Mouse (Mus musculus) forebrain, embryonic 11.5 days (tissue): ENCODE measurements around the gene Cradd. TPM values are rescaled to one million over a fixed set of nuclear protein-coding genes. Genes with fewer than 3 reads are reported as not detected.
A peak's percentile ranks its signal among the peaks of the same experiment; 100 is the strongest.

Source experiments
- ATAC-seq: fragments of 200-750 bp; cut with Nextera tagmentation; replicated peaks from 2 replicates; pipeline ENCODE4 v1.8.0; 2017; ENCODE audit warnings: moderate TSS enrichment; ENCODE audit not compliant: low FRiP score
- DNase-seq: peaks from one replicate; pipeline ENCODE4 v3.0.0-alpha.2; 2017; ENCODE audit warnings: low spot score
- H3K27ac ChIP-seq: fragments of 300-500 bp; sonication (generic); 2 replicates; pipeline ENCODE4 v1.5.1; 2014; ENCODE audit warnings: low read depth, low read length
- H3K27me3 ChIP-seq: fragments of 300-500 bp; sonication (generic); 2 replicates; pipeline ENCODE4 v1.6.1; 2014; ENCODE audit warnings: mild to moderate bottlenecking, low read length, mixed read lengths; ENCODE audit not compliant: control insufficient read depth, insufficient read depth
- H3K36me3 ChIP-seq: fragments of 300-500 bp; sonication (generic); 2 replicates; pipeline ENCODE4 v1.6.1; 2014; ENCODE audit warnings: mild to moderate bottlenecking, low read length, moderate library complexity, mixed read lengths; ENCODE audit not compliant: control insufficient read depth, insufficient read depth
- H3K4me1 ChIP-seq: fragments of 300-500 bp; sonication (generic); replicated peaks from 2 replicates; pipeline ENCODE4 v1.6.1; 2014; ENCODE audit warnings: low read length, mixed read lengths; ENCODE audit not compliant: control insufficient read depth, insufficient read depth
- H3K4me2 ChIP-seq: fragments of 300-500 bp; sonication (generic); 2 replicates; pipeline ENCODE4 v1.6.1; 2014; ENCODE audit warnings: low read depth, mild to moderate bottlenecking, low read length, moderate library complexity, mixed read lengths; ENCODE audit not compliant: severe bottlenecking
- H3K4me3 ChIP-seq: fragments of 300-500 bp; sonication (generic); 2 replicates; pipeline ENCODE4 v1.5.1; 2014; ENCODE audit warnings: low read depth, low read length
- H3K9ac ChIP-seq: fragments of 300-500 bp; sonication (generic); 2 replicates; pipeline ENCODE4 v1.6.1; 2014; ENCODE audit warnings: low read length
- H3K9me3 ChIP-seq: fragments of 300-500 bp; sonication (generic); 2 replicates; pipeline ENCODE4 v1.6.1; 2016; ENCODE audit warnings: low read length, mixed read lengths; ENCODE audit not compliant: control insufficient read depth
- WGBS: fragments of 180-500 bp; shearing (Covaris S2); extraction: QIAGEN DNeasy Blood & Tissue Kit; methylation state at CpG from one replicate; pipeline ENCODE4 v1.1.7; 2014; 5-methylcytosine and 5-hydroxymethylcytosine counted together
- polyA plus RNA-seq: library from polyadenylated mRNA; unstranded; fragments of >200 nt; fragmentation: Nextera tagmentation; extraction: Ambion mirVana; gene quantifications from 2 replicates; pipeline ENCODE4 v1.2.1, GENCODE M21; 2014

Cradd gene
- polyA plus RNA-seq, 1 experiment from 2014 or later: 16.6 TPM

DNA sequence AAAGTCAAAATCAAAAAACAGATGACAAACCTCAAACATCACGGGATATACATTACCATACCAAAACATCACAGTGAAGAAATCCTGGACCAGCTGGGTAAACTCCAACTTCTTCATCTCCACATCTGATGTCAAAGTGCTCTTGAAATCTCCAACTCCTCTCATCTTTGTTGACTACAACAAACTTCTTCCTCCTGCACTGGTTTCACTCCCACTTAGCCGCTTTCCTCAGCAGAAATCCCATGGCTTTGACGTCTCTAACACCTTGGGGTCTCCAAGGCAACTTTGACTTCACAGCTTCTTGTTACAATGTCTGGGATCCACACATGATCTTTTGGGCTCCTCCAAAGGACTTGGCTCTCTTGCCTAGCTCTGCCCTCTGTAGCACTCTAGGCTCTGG, 175.3 kb downstream of the Cradd start:
- no peaks in the 10 kb centered on the region for H3K27me3 ChIP-seq
- no peak overlapping the region for H3K4me3 ChIP-seq
- no peak overlapping the region for H3K27ac ChIP-seq
- no peaks in the 10 kb centered on the region for H3K36me3 ChIP-seq
- no peak for DNase-seq
- peaks cover 7% of the 10 kb centered on the region; the same call in 1 of the 2 replicates for H3K4me1 ChIP-seq
- 87% methylated on average over 3 of the region's 3 CpGs for WGBS
- no peaks in the 10 kb centered on the region for H3K9me3 ChIP-seq
- H3K9ac ChIP-seq: no peak overlapping the region
- ATAC-seq: no peak
- H3K4me2 ChIP-seq: no peak overlapping the region

DNA sequence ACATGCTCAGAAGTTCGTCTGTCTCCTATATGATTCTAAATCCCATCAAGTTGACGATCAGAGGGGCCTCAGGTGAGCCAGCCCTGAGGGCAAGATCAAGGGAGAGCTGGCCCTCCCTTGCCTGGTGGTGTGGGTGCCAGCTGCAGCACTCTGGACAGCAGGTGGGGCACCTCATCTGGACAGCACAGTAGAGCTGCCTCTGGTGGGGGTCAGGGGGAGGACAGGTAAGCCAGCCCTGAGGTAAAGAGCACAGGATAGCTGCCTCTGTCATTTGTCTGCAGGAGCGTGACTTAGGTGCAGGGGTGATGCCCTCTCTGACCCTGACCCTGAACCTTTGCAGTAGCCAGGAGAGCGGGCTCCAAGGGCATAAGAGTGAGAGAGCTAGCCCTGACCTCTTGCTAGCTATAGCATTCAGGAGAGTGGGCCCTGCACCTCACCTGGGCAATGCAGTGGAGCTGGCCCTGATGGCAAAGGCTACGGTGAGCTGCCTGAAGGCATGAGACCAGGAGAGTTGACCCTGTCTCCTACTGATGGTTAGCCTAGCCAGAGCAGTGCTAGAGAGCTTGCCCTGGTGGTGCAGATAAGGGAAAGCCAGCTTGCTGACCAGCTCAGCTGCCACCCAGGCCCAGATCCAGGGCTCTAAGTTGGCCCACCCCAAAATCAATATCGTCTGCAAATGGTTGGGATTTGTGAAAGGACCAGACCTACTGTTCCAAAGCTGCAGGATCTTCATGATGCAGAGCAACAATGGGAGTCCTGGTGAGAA, 176.6 kb downstream of the Cradd start:
- WGBS: 85% methylated on average over 6 of the region's 6 CpGs
- Histone ChIP-seq H3K4me3 (no peak overlapping the region), H3K9ac (no peak overlapping the region), H3K9me3 (no peaks in the 10 kb centered on the region), H3K4me2 (no peak overlapping the region), H3K27ac (no peak overlapping the region), H3K27me3 (no peaks in the 10 kb centered on the region), H3K4me1 (peaks cover 12% of the 10 kb centered on the region; the same call in 1 of the 2 replicates), H3K36me3 (no peaks in the 10 kb centered on the region)
- ATAC-seq (0 out of 2 replicates have a peak, but pooled peaks have one; percentile 24), DNase-seq (no peak)

DNA sequence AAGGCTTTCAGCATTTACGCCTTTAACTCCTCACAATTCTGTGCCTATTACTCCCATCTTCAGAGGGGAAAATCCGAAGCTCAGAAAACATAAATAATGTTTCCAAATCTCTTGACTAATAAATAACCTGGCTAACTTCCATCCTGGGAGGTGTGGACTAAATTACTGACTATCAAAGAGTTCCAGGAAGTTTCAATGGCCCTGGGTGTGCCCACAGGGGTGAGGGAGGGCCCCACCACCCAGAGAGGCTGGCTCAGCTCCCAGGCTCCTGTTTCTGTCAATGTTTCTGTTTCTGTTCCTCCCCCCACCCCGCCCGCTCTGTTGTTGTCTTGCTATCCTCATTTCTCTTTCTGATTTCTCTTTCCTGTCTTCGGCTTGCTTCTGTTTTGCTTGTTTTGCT, 177.4 kb downstream of the Cradd start:
- Histone ChIP-seq H3K4me1 (peaks cover 12% of the 10 kb centered on the region; the same call in 1 of the 2 replicates), H3K4me3 (no peak overlapping the region), H3K9ac (no peak overlapping the region), H3K4me2 (no peak overlapping the region), H3K9me3 (no peaks in the 10 kb centered on the region), H3K27me3 (no peaks in the 10 kb centered on the region), H3K36me3 (no peaks in the 10 kb centered on the region), H3K27ac (no peak overlapping the region)
- DNase-seq (no peak), ATAC-seq (no peak)
- WGBS: 83% methylated on average over 5 of the region's 5 CpGs

DNA sequence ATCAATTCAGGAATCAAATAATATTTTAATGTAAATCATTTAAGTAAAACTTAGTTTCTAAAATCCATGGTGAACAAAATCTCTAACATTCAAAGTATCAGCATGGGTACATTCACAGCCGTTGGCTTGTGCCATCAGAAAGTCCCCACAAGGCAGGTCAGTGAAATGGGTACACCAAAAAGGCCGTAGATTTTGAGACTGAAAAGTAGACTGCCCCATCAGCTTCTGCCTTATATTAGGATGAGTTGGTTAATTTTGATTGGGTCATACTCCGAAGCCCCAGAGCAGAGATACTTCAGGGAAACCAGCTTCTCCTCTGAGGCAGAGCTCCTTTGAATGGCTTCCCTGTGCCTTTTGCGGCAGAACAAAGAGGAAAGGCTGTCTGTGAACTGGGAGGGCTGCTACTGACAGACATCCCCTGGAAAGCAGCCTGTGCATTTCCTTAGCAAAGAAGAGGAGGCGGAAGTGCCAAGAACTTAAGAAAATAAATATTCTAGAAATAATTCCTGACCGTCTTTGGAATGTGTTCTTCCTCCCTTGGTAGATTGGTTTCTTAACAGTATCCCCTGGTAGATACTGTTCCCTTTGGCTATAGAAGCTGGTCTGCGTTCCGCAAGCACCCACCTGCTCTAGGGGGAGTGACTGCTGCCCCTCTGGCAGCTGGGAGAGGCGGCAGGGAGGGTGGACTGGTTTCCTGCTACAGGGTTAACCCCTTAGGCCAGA, 178.6 kb downstream of the Cradd start:
- no peak overlapping the region for H3K4me3 ChIP-seq
- ATAC-seq: peak; percentile 57
- H3K27me3 ChIP-seq: no peaks in the 10 kb centered on the region
- peaks cover 12% of the 10 kb centered on the region; the same call in 1 of the 2 replicates for H3K4me1 ChIP-seq
- no peak overlapping the region for H3K27ac ChIP-seq
- H3K4me2 ChIP-seq: no peak overlapping the region
- H3K9me3 ChIP-seq: no peaks in the 10 kb centered on the region
- DNase-seq: peak; percentile 53
- no peaks in the 10 kb centered on the region for H3K36me3 ChIP-seq
- WGBS: 34% methylated on average over 9 of the region's 9 CpGs
- H3K9ac ChIP-seq: no peak overlapping the region

DNA sequence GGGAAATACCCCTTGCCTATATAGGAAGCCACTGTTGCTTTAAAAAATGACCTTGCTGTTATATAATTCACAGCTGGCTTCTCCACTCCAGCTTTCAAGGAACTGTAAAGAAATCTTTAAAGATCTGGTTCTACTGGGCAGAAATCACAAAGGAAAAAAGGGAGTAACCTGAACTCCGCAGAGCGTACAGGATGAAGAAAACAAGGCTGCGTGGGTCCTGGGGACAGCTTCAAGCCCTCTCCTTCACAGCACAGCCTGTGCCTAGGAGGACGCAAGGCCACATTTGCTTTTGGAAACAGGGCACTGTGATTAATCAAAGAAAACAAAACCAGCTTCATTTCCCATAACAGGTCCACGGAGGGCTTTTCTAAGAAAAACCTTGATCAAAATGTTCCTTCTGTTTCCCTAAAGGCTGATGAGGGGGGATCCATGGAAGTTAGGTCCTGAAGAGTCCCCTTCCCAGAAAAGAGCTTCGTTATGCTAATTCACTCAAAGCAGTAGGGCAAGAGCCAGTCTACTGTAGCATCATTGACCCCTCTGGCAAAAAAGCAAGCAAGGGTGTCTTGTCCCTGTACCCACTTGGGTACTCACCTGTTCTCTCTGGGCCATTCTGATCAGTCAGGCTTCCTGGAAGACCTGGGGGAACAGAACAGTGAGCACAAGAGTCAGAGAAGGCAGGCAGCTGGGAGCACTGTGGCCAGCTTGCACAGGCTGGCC, 179.4 kb downstream of the Cradd start:
- Histone ChIP-seq H3K27me3 (no peaks in the 10 kb centered on the region), H3K27ac (0 out of 2 replicates have a peak overlapping the region, but pooled peaks have one; percentile 31), H3K9ac (peak overlapping the region; percentile 20; the same call in 1 of the 2 replicates), H3K36me3 (no peaks in the 10 kb centered on the region), H3K9me3 (no peaks in the 10 kb centered on the region), H3K4me1 (peaks cover 12% of the 10 kb centered on the region; the same call in 1 of the 2 replicates), H3K4me3 (no peak overlapping the region), H3K4me2 (no peak overlapping the region)
- DNase-seq (no peak), ATAC-seq (no peak)
- 41% methylated on average over 6 of the region's 6 CpGs for WGBS

DNA sequence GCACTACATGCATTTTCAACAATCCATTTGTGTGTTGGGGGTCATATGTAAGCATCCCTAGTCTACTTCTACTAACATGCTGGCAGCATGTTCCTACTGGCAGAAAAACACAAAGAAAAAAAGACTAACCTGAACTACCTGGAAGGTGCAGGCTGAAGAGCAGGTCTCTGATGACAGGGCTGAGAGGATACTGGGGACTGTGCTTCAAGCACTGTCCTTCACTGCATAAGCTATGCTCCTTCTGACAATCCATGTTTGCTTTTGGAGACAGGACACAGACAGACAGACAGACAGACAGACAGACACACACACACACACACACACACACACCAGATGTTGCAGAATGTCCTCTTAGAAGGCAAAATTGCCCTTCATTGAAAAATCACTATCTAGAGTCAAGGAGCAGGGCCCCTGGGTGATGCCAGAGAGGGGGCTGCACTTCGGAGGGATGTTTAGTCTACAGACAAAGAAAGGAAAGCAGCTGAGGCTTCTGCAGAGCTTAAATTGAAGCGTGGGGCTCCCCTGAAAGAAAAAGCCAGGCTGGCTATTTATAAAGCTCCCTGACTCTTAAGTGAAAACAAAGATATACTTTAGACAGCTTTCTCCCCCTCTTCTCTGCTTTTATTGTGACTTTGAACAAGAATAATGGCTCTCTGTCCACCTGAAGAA, 180.4 kb downstream of the Cradd start:
- DNase-seq (no peak), ATAC-seq (no peak)
- H3K9me3 ChIP-seq: no peaks in the 10 kb centered on the region
- H3K4me1 ChIP-seq: peaks cover 12% of the 10 kb centered on the region; the same call in 1 of the 2 replicates
- H3K27ac ChIP-seq: no peak overlapping the region
- H3K9ac ChIP-seq: peak overlapping the region; percentile 20; the same call in 1 of the 2 replicates
- 5% methylated on average over 2 of the region's 2 CpGs for WGBS
- no peak overlapping the region for H3K4me2 ChIP-seq
- no peaks in the 10 kb centered on the region for H3K36me3 ChIP-seq
- no peak overlapping the region for H3K4me3 ChIP-seq
- no peaks in the 10 kb centered on the region for H3K27me3 ChIP-seq

DNA sequence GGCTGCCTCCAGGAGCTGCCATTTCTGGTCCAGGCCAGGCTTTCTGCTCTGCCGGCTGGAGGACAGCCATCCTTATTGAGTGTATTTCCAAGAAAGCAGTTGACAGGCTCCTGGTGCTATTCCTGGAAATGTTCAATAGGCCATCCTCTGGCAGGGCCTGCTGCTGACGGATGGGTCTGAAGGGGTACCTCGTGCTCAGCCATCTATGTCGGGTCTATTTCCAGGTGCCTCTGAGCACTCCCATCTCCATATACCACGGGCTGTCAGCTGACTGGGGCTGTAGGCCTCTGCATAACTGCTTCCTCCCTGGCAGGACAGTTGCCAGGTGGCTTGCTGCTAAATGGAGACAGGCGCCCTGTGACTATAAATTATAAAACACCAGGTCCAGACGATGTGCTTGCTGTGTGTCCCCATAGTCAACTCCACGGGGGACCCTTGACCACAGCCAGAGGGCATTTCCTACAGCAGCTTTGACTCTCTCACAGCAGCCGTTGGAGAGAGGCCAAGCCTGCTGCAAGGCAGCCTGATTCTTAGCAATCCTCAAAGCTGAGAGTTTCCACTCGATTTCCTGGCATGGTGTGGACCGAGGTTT, 181.0 kb downstream of the Cradd start:
- no peak overlapping the region for H3K9ac ChIP-seq
- 47% methylated on average over 11 of the region's 11 CpGs for WGBS
- no peak for DNase-seq
- peaks cover 12% of the 10 kb centered on the region; the same call in 1 of the 2 replicates for H3K4me1 ChIP-seq
- H3K27ac ChIP-seq: no peak overlapping the region
- no peaks in the 10 kb centered on the region for H3K36me3 ChIP-seq
- no peaks in the 10 kb centered on the region for H3K9me3 ChIP-seq
- H3K27me3 ChIP-seq: no peaks in the 10 kb centered on the region
- no peak overlapping the region for H3K4me3 ChIP-seq
- H3K4me2 ChIP-seq: no peak overlapping the region
- no peak; the same call in 1 of the 2 replicates for ATAC-seq

DNA sequence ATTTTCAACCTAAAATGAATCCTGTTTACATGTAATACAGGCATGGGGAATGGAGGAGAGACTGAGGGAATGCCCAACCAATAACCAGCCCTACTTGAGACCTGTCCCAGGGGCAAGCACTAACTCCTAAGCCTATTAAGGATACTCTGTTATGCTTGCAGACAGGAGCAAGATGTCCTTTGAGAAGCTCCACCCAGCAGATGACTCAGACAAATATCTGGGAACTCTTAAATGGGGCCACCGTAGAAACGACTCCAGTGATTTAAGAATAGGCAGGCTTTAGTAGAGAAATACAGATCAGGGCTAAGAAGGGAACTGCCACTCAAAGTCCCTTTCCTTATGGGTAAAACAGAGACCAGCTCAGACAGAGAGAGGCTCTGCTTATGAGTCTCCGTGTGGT, 182.9 kb downstream of the Cradd start:
- no peak for DNase-seq
- ATAC-seq: no peak
- H3K4me3 ChIP-seq: no peak overlapping the region
- H3K9ac ChIP-seq: no peak overlapping the region
- no peaks in the 10 kb centered on the region for H3K27me3 ChIP-seq
- H3K4me2 ChIP-seq: no peak overlapping the region
- no peaks in the 10 kb centered on the region for H3K36me3 ChIP-seq
- no peaks in the 10 kb centered on the region for H3K9me3 ChIP-seq
- H3K27ac ChIP-seq: no peak overlapping the region
- peaks cover 12% of the 10 kb centered on the region; the same call in 1 of the 2 replicates for H3K4me1 ChIP-seq
- WGBS: 78% methylated on average over 3 of the region's 3 CpGs
